Mouse (Mus musculus): Measurements from ENCODE around the gene 2210010C04Rik.

GRCm38 (mm10) chr6:41025873-41026650, 9.2 kb downstream of the 2210010C04Rik start:
- TF ChIP-seq CTCF (IDR thresholded peaks at IDR 0.05; ENCODE audit: extremely low read depth, insufficient read depth, insufficient read length, insufficient replicate concordance) (no peak), POLR2A (IDR thresholded peaks at IDR 0.05; ENCODE audit: low read depth, low read length) (no peak)

All from spleen, adult 2 months (tissue).